Mouse (Mus musculus): ENCODE measurements around the gene Snapc4. TPM values are rescaled to one million over a fixed set of nuclear protein-coding genes. Genes with fewer than 3 reads are reported as not detected.

Gene Snapc4
- polyA plus RNA-seq, 1 experiment from 2014 or later: 33.4 TPM

DNA sequence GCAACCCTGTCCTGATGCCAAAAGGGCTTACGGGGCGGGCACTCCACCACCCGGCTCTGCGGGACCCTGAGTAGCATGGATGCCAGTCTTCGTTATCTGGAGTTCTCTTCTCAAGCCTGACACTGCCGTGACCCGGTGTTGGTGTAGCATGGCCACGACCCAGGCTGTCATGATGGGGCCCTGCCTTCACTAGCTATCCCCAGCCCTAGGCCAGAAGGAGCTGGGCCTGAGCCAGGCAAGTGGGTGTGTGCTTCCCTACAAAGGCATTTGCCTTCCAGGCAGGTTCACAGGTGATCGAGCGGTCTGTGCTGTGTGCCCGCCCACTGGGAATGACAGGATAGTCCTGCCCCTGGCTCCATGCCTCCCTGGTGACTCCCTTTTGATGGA, 64.5 kb downstream of the Snapc4 start:
- WGBS: 1% methylated on average over 11 of the region's 11 CpGs
- Histone ChIP-seq H3K4me3 (peak overlapping the region; percentile 91), H3K9ac (peak overlapping the region; percentile 94), H3K27ac (peak overlapping the region; percentile 93), H3K9me3 (no peaks in the 10 kb centered on the region), H3K4me2 (replicated peaks) (peak overlapping the region; percentile 95), H3K4me1 (peaks cover 60% of the 10 kb centered on the region), H3K27me3 (replicated peaks) (no peaks in the 10 kb centered on the region), H3K36me3 (peaks cover 5% of the 10 kb centered on the region; the same call in 1 of the 2 replicates)
- ATAC-seq (ENCODE audit: low FRiP score, low read depth): peak; percentile 38

DNA sequence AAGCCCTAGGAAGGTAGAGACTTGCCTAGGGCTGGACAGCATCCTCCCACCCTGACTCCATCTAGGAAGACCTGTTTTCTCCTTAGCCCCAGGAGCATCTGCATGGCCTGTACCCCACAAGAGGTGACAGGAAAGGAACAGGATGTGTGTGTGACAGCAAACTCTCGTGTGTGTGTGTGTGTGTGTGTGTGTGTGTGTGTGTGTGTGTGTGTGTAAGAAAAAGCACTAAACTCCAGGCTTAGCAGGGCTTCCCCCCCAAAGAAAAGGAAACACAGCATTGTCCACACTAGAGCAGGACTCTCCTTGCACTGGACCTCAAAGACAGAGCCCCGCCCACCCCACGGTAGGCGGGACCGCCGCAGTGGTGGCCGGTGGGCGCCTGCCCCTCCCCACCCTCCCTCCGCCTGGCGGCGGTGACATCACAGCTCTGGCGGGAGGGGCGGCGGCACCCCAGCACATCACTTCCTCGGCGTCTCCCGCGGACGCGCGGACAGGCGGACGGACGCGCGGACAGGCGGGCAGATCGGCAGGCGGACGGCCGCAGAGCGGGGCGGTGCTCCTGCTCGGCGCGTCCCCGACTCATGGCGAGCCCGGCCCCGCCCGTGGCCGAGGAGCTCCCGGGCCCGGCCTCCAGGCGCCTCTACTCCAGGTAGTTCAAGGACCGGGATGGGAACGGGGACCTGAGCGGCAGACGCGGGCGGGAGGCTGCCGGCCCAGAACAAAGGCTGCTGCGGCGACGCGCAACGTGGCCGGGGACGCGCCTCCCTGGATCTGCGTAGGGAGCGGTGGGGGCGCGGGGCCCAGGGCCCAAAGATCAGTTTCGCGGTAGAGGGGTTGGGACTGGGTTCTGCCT, 65.2 kb downstream of the Snapc4 start, which contains the start of gene Gpsm1:
Gpsm1 (plus strand) TSS at position 444 of the 853 bp plus-strand sequence.
- peaks cover 58% of the 10 kb centered on the region for H3K4me1 ChIP-seq
- H3K27ac ChIP-seq: peak within 1 kb of the TSS; percentile 93
- H3K9ac ChIP-seq: peak within 1 kb of the TSS; percentile 94
- H3K4me2 ChIP-seq (replicated peaks): peak within 1 kb of the TSS; percentile 95
- no peaks in the 10 kb centered on the region for H3K27me3 ChIP-seq (replicated peaks)
- H3K36me3 ChIP-seq: no peaks in the 10 kb centered on the region
- 1% methylated on average over 64 of the region's 66 CpGs for WGBS
- peak; percentile 90 for ATAC-seq (ENCODE audit: low FRiP score, low read depth)
- no peaks in the 10 kb centered on the region for H3K9me3 ChIP-seq
- H3K4me3 ChIP-seq: peak within 1 kb of the TSS; percentile 91

DNA sequence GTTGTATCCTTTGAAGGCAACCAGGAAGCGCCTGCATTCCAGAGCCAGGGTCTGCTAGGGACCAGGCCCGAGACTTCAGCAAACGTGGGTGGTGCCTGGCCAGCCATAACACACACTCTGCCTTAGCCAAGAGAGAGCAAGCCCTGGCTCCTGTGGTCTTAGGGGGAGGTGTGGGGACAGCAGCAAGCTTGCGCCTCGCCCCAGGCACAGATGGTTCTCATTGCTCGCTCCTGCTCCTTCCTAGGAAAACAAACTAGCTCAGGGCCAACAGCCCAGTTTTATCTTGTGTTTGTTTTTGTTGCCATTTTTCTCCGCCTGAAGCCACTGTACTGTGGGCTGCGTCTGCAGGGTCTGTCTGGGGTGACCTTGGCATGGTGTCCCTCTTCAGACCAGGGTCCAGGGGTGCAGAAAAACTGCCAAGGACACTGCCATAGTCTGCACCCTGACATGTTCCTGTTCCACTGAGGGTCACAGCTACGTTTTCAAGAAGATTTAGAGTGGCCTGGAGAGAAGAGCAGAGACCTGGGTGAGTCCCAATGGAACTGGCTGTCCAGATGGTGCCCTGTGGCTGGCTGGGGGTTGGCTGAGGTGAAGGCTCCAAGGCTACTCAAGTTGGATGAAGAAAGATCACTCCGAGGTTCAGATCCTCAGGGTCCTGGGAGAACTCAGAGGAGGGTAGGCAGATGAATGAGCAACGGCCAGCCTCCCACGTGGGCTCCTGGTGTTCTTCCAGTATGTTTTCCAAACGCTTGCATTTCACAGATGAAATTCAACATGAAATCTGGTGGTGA, 66.0 kb downstream of the Snapc4 start:
- Histone ChIP-seq H3K36me3 (no peaks in the 10 kb centered on the region), H3K27ac (peak overlapping the region; percentile 67), H3K4me1 (peaks cover 53% of the 10 kb centered on the region), H3K4me2 (replicated peaks) (peak overlapping the region; percentile 95), H3K4me3 (peak overlapping the region; percentile 91; the same call in 1 of the 2 replicates), H3K9me3 (no peaks in the 10 kb centered on the region), H3K9ac (peak overlapping the region; percentile 94; the same call in 1 of the 2 replicates), H3K27me3 (replicated peaks) (no peaks in the 10 kb centered on the region)
- whole genome bisulfite sequencing: 59% methylated on average over 13 of the region's 13 CpGs
- ATAC-seq (ENCODE audit: low FRiP score, low read depth): no peak

GRCm38 (mm10) chr2:26313394-26313793, 67.1 kb downstream of the Snapc4 start:
- ATAC-seq (ENCODE audit: low FRiP score, low read depth): no peak
- no peak overlapping the region for H3K9ac ChIP-seq
- H3K9me3 ChIP-seq: no peaks in the 10 kb centered on the region
- H3K4me1 ChIP-seq: peaks cover 42% of the 10 kb centered on the region
- no peaks in the 10 kb centered on the region for H3K36me3 ChIP-seq
- H3K27ac ChIP-seq: no peak overlapping the region
- H3K4me3 ChIP-seq: no peak overlapping the region
- no peak overlapping the region for H3K4me2 ChIP-seq (replicated peaks)
- H3K27me3 ChIP-seq (replicated peaks): no peaks in the 10 kb centered on the region
- 81% methylated on average over 1 of the region's 1 CpGs for WGBS

GRCm38 (mm10) chr2:26312812-26313211, 67.6 kb downstream of the Snapc4 start:
- Histone ChIP-seq H3K27me3 (replicated peaks) (no peaks in the 10 kb centered on the region), H3K4me3 (no peak overlapping the region), H3K9me3 (no peaks in the 10 kb centered on the region), H3K36me3 (no peaks in the 10 kb centered on the region), H3K9ac (no peak overlapping the region), H3K4me1 (peaks cover 37% of the 10 kb centered on the region), H3K27ac (no peak overlapping the region), H3K4me2 (replicated peaks) (no peak overlapping the region)
- no peak for ATAC-seq (ENCODE audit: low FRiP score, low read depth)
- WGBS: 70% methylated on average over 2 of the region's 2 CpGs

Other genes starting within 250 kb of the Snapc4 start
- gene Lhx3, start 172.4 kb downstream of the Snapc4 start, polyA plus RNA-seq (2016; fragmentation: Nextera tagmentation; extraction: Ambion mirVana): 16.8 and 24.2 TPM in 2 replicates
- 18.4 and 20.6 TPM in 2 replicates for gene Qsox2, start 143.1 kb downstream of the Snapc4 start, polyA plus RNA-seq (2016; fragmentation: Nextera tagmentation; extraction: Ambion mirVana)
- 0.10 and 0.11 TPM in 2 replicates for gene Ccdc187, start 86.1 kb downstream of the Snapc4 start, polyA plus RNA-seq (2016; fragmentation: Nextera tagmentation; extraction: Ambion mirVana)
- 112 and 118 TPM in 2 replicates for gene Gpsm1, start 65.1 kb downstream of the Snapc4 start, polyA plus RNA-seq (2016; fragmentation: Nextera tagmentation; extraction: Ambion mirVana)
- gene Dnlz, start 28.5 kb downstream of the Snapc4 start, polyA plus RNA-seq (2016; fragmentation: Nextera tagmentation; extraction: Ambion mirVana): 36.1 and 36.3 TPM in 2 replicates
- gene Card9, start 19.7 kb downstream of the Snapc4 start, polyA plus RNA-seq (2016; fragmentation: Nextera tagmentation; extraction: Ambion mirVana): 1.0 and 1.7 TPM in 2 replicates
- gene Entr1, start 8.7 kb upstream of the Snapc4 start, polyA plus RNA-seq (2016; fragmentation: Nextera tagmentation; extraction: Ambion mirVana): 177 and 180 TPM in 2 replicates
- gene Pmpca, start 8.7 kb upstream of the Snapc4 start, polyA plus RNA-seq (2016; fragmentation: Nextera tagmentation; extraction: Ambion mirVana): 113 and 115 TPM in 2 replicates
- 29.7 and 32.7 TPM in 2 replicates for gene Inpp5e, start 28.6 kb upstream of the Snapc4 start, polyA plus RNA-seq (2016; fragmentation: Nextera tagmentation; extraction: Ambion mirVana)
- 26.0 and 26.3 TPM in 2 replicates for gene Sec16a, start 64.6 kb upstream of the Snapc4 start, polyA plus RNA-seq (2016; fragmentation: Nextera tagmentation; extraction: Ambion mirVana)
- gene Notch1, start 136.0 kb upstream of the Snapc4 start, polyA plus RNA-seq (2016; fragmentation: Nextera tagmentation; extraction: Ambion mirVana): 44.7 and 48.2 TPM in 2 replicates
- gene Egfl7, start 199.4 kb upstream of the Snapc4 start, polyA plus RNA-seq (2016; fragmentation: Nextera tagmentation; extraction: Ambion mirVana): 74.8 and 76.1 TPM in 2 replicates
- gene Gm20532, start 206.0 kb upstream of the Snapc4 start, polyA plus RNA-seq (2016; fragmentation: Nextera tagmentation; extraction: Ambion mirVana): not detected in 2 replicates
- 7.1 TPM in 2 replicates for gene Agpat2, start 223.8 kb upstream of the Snapc4 start, polyA plus RNA-seq (2016; fragmentation: Nextera tagmentation; extraction: Ambion mirVana)
- gene Fam69b, start 247.8 kb upstream of the Snapc4 start, polyA plus RNA-seq (2016; fragmentation: Nextera tagmentation; extraction: Ambion mirVana): 66.1 and 76.2 TPM in 2 replicates